Mouse (Mus musculus): ENCODE measurements around the gene Igfbp6.
"Not testable (repeated sequence)": the region's sequence is repeated elsewhere in the genome, so short reads cannot be mapped to it uniquely, and the experiment has no call there.

The Igfbp6 gene

GRCm38 (mm10) chr15:102136129-102136758, 7.9 kb upstream of the Igfbp6 start, which contains the start of gene Spryd3:
Spryd3 (minus strand) TSS chr15:102136234.
- DNase-seq (ENCODE audit: low spot score in 2 of 2) = peak; percentile 97 to 98

GRCm38 (mm10) chr15:102141120-102141519, 3.0 kb upstream of the Igfbp6 start:
- DNase-seq (ENCODE audit: low spot score in 2 of 2) = no peak

- DNase-seq (ENCODE audit: low spot score in 2 of 2) = no peak
These were observed 949 bp upstream of the Igfbp6 start for GRCm38 (mm10) chr15:102142914-102143912.

GRCm38 (mm10) chr15:102144726-102145125, 564 bp downstream of the Igfbp6 start:
- DNase-seq (ENCODE audit: low spot score in 2 of 2) = no peak

GRCm38 (mm10) chr15:102145330-102145729, 1.2 kb downstream of the Igfbp6 start:
- DNase-seq (ENCODE audit: low spot score in 2 of 2) = no peak

- no peak for DNase-seq (ENCODE audit: low spot score in 2 of 2)
These were observed 1.9 kb downstream of the Igfbp6 start for GRCm38 (mm10) chr15:102146089-102146488.

- DNase-seq (ENCODE audit: low spot score in 2 of 2) = peak in 1 of 2 experiments; percentile 35
These were observed 2.7 kb downstream of the Igfbp6 start for GRCm38 (mm10) chr15:102146882-102147281.

GRCm38 (mm10) chr15:102147674-102148402, 3.7 kb downstream of the Igfbp6 start:
- no peak for DNase-seq (ENCODE audit: low spot score in 2 of 2)

GRCm38 (mm10) chr15:102149561-102149960, 5.4 kb downstream of the Igfbp6 start:
- DNase-seq (ENCODE audit: low spot score in 2 of 2) = no peak

GRCm38 (mm10) chr15:102150301-102151135, 6.4 kb downstream of the Igfbp6 start, which contains the start of gene Soat2:
Soat2 (plus strand) TSS chr15:102150526.
- peak in 1 of 2 experiments; percentile 18 for DNase-seq (ENCODE audit: low spot score in 2 of 2)

- DNase-seq (ENCODE audit: low spot score in 2 of 2) = no peak
These were observed 8.5 kb downstream of the Igfbp6 start for GRCm38 (mm10) chr15:102152646-102153045.

- DNase-seq (ENCODE audit: low spot score in 2 of 2) = not testable (repeated sequence)
These were observed 10.8 kb downstream of the Igfbp6 start for GRCm38 (mm10) chr15:102155006-102155405.

- no peak for DNase-seq (ENCODE audit: low spot score in 2 of 2)
These were observed 12.7 kb downstream of the Igfbp6 start for GRCm38 (mm10) chr15:102156836-102157235.

GRCm38 (mm10) chr15:102160415-102161060, 16.4 kb downstream of the Igfbp6 start:
- peak in 1 of 2 experiments; percentile 19 for DNase-seq (ENCODE audit: low spot score in 2 of 2)

- no peak for DNase-seq (ENCODE audit: low spot score in 2 of 2)
These were observed 19.9 kb downstream of the Igfbp6 start for GRCm38 (mm10) chr15:102163900-102164693.

- peak; percentile 42 to 45 for DNase-seq (ENCODE audit: low spot score in 2 of 2)
These were observed 21.4 kb downstream of the Igfbp6 start for GRCm38 (mm10) chr15:102165468-102166100.

- no peak for DNase-seq (ENCODE audit: low spot score in 2 of 2)
These were observed 23.5 kb downstream of the Igfbp6 start for GRCm38 (mm10) chr15:102167620-102168021.

GRCm38 (mm10) chr15:102169064-102169463, 24.9 kb downstream of the Igfbp6 start:
- no peak for DNase-seq (ENCODE audit: low spot score in 2 of 2)

- no peak for DNase-seq (ENCODE audit: low spot score in 2 of 2)
These were observed 29.4 kb downstream of the Igfbp6 start for GRCm38 (mm10) chr15:102173581-102173980.

Measured in thymus, postnatal 10 days (tissue).